Comparison of ENCODE assay signal across 8 mouse cellular contexts in genomic region chr11:120549168-120549945, GRCm38 (mm10). TPM values are rescaled to one million over a fixed set of nuclear protein-coding genes. Genes with fewer than 3 reads are reported as not detected.
A peak's percentile ranks its signal among the peaks of the same experiment; 100 is the strongest.
DNase-seq lines count a peak whose midpoint lies in the region; ATAC-seq and TF ChIP-seq lines count a peak whose summit lies in the region.

Gene Mcrip1 (minus strand): TSS chr11:120549727.

- no peaks in the 10 kb centered on the region for H3K36me3 ChIP-seq in C2C12 (ENCODE audit: control insufficient read depth, insufficient read depth)
- H3K36me3 ChIP-seq in heart, embryonic 10.5 days: peaks cover 17% of the 10 kb centered on the region
- peaks cover 17% of the 10 kb centered on the region for H3K36me3 ChIP-seq in kidney, embryonic 15.5 days
- peaks cover 20% of the 10 kb centered on the region for H3K36me3 ChIP-seq in limb, embryonic 15.5 days
- H3K36me3 ChIP-seq in midbrain, postnatal 0 days (ENCODE audit: insufficient read depth, low read length): peaks cover 6% of the 10 kb centered on the region

- H3K4me2 ChIP-seq in kidney, embryonic 15.5 days: peak within 1 kb of the TSS; percentile 86
- peak within 1 kb of the TSS; percentile 81 for H3K4me2 ChIP-seq in limb, embryonic 15.5 days
- H3K4me2 ChIP-seq in midbrain, postnatal 0 days (ENCODE audit: low read depth, low read length, poor library complexity, severe bottlenecking): peak within 1 kb of the TSS; percentile 91

- H3K4me3 ChIP-seq in C2C12 (ENCODE audit: insufficient read depth, poor library complexity, severe bottlenecking): peak within 1 kb of the TSS; percentile 84
- H3K4me3 ChIP-seq in heart, embryonic 10.5 days: peak within 1 kb of the TSS; percentile 91
- H3K4me3 ChIP-seq in kidney, embryonic 15.5 days (replicated peaks): peak within 1 kb of the TSS; percentile 97
- peak within 1 kb of the TSS; percentile 89 for H3K4me3 ChIP-seq in limb, embryonic 15.5 days
- H3K4me3 ChIP-seq in midbrain, postnatal 0 days (ENCODE audit: low read depth, low read length): peak within 1 kb of the TSS; percentile 91

- peaks cover 27% of the 10 kb centered on the region for H3K79me2 ChIP-seq in C2C12 (ENCODE audit: control insufficient read depth, insufficient read depth)

- TF ChIP-seq CTCF in C2C12 (IDR thresholded peaks at IDR 0.05; ENCODE audit: control insufficient read depth, insufficient read depth, insufficient read length): no peak
- TF ChIP-seq CTCF in brain, embryonic 14.5 days (IDR thresholded peaks at IDR 0.05; ENCODE audit: borderline replicate concordance, extremely low read depth, insufficient read depth, insufficient read length): no peak
- no peak for TF ChIP-seq CTCF in midbrain, postnatal 0 days (IDR thresholded peaks at IDR 0.05)

- DNase-seq in brain, embryonic 14.5 days (ENCODE audit: low read depth): peak; percentile 96
- DNase-seq in heart, embryonic 10.5 days (ENCODE audit: low spot score): peak; percentile 91
- peak; percentile 92 for DNase-seq in midbrain, postnatal 0 days (ENCODE audit: low spot score)
- peak; percentile 88 to 96 for DNase-seq in spleen, postnatal 10 days (ENCODE audit: low spot score in 2 of 2)

- peak within 1 kb of the TSS; percentile 98 for H3K27ac ChIP-seq in heart, embryonic 10.5 days
- H3K27ac ChIP-seq in kidney, embryonic 15.5 days: peak within 1 kb of the TSS; percentile 96
- H3K27ac ChIP-seq in limb, embryonic 15.5 days: peak within 1 kb of the TSS; percentile 94
- peak within 1 kb of the TSS; percentile 89 for H3K27ac ChIP-seq in midbrain, postnatal 0 days (ENCODE audit: low read depth, low read length)

- H3K27me3 ChIP-seq in C2C12 (ENCODE audit: control insufficient read depth, insufficient read depth, insufficient read length): no peaks in the 10 kb centered on the region
- no peaks in the 10 kb centered on the region for H3K27me3 ChIP-seq in heart, embryonic 10.5 days (ENCODE audit: insufficient read depth, poor library complexity, severe bottlenecking)
- H3K27me3 ChIP-seq in kidney, embryonic 15.5 days: no peaks in the 10 kb centered on the region
- no peaks in the 10 kb centered on the region for H3K27me3 ChIP-seq in limb, embryonic 15.5 days
- no peaks in the 10 kb centered on the region for H3K27me3 ChIP-seq in midbrain, postnatal 0 days (ENCODE audit: insufficient read depth, low read length)

- H3K9me3 ChIP-seq in heart, embryonic 10.5 days: no peaks in the 10 kb centered on the region
- no peaks in the 10 kb centered on the region for H3K9me3 ChIP-seq in kidney, embryonic 15.5 days (replicated peaks)
- H3K9me3 ChIP-seq in limb, embryonic 15.5 days: no peaks in the 10 kb centered on the region
- no peaks in the 10 kb centered on the region for H3K9me3 ChIP-seq in midbrain, postnatal 0 days (ENCODE audit: low read length)

- peak within 1 kb of the TSS; percentile 86 for H3ac ChIP-seq in C2C12 (ENCODE audit: control insufficient read depth, insufficient read length, low read depth)

- peak within 1 kb of the TSS; percentile 96 for H3K9ac ChIP-seq in kidney, embryonic 15.5 days
- peak within 1 kb of the TSS; percentile 92 for H3K9ac ChIP-seq in limb, embryonic 15.5 days
- peak within 1 kb of the TSS; percentile 99 for H3K9ac ChIP-seq in midbrain, postnatal 0 days (replicated peaks; ENCODE audit: low read length, poor library complexity, severe bottlenecking)

- 1% methylated on average over 71 of the region's 87 CpGs for WGBS in heart, embryonic 10.5 days
- under 1% methylated on average over 87 of the region's 87 CpGs for WGBS in kidney, embryonic 15.5 days
- under 1% methylated on average over 83 of the region's 87 CpGs for WGBS in limb, embryonic 15.5 days
- WGBS in midbrain, postnatal 0 days: under 1% methylated on average over 71 of the region's 87 CpGs

- ATAC-seq in erythroblast, adult 5-6 weeks (replicated peaks; ENCODE audit: low FRiP score, poor library complexity, severe bottlenecking): peak; percentile 87
- peak; percentile 86 for ATAC-seq in kidney, embryonic 15.5 days (replicated peaks; ENCODE audit: low FRiP score)
- peak; percentile 82 for ATAC-seq in limb, embryonic 15.5 days (ENCODE audit: insufficient number of reproducible peaks, low FRiP score, low TSS enrichment, low read depth)
- peak; percentile 91 for ATAC-seq in midbrain, postnatal 0 days (ENCODE audit: low FRiP score)

- peak; percentile 61; the same call in 1 of the 2 replicates for TF ChIP-seq POLR2A in brain, embryonic 14.5 days (IDR thresholded peaks at IDR 0.05; ENCODE audit: borderline replicate concordance, extremely low read depth, insufficient read depth, insufficient read length, poor library complexity, severe bottlenecking)

- peaks cover 39% of the 10 kb centered on the region for H3K4me1 ChIP-seq in heart, embryonic 10.5 days
- H3K4me1 ChIP-seq in kidney, embryonic 15.5 days: peaks cover 42% of the 10 kb centered on the region
- H3K4me1 ChIP-seq in limb, embryonic 15.5 days: peaks cover 25% of the 10 kb centered on the region
- peaks cover 14% of the 10 kb centered on the region for H3K4me1 ChIP-seq in midbrain, postnatal 0 days (ENCODE audit: insufficient read depth, low read length)

- H3K79me3 ChIP-seq in C2C12 (ENCODE audit: low read depth): peaks cover 1% of the 10 kb centered on the region

TF ChIP-seq in C2C12, 6 proteins besides CTCF, POLR2A, EP300 and RAD21:
- no peak for TF ChIP-seq FOSL1 (IDR thresholded peaks at IDR 0.05; ENCODE audit: insufficient read depth, low read length, poor library complexity, severe bottlenecking)
- peak; percentile 82 for TF ChIP-seq USF1 (IDR thresholded peaks at IDR 0.05; ENCODE audit: low read depth)
- TF ChIP-seq MAX (IDR thresholded peaks at IDR 0.05): peak; percentile 97
- no peak for TF ChIP-seq MYOD1 (IDR thresholded peaks at IDR 0.05; ENCODE audit: control insufficient read depth, insufficient read length, low read depth)

RNA-seq across cellular contexts. Expression of gene Mcrip1, which starts in this region (rescaled TPM):
- polyA plus RNA-seq in C2C12 (2012; fragmentation: generic; extraction: Trizol): 90.7 TPM
- polyA plus RNA-seq in brain, embryonic 14.5 days (2012; rRNA removed): 204 and 253 TPM in 2 replicates
- 8.1 and 17.6 TPM in 2 replicates for total RNA-seq in erythroblast, adult 5-6 weeks (2015; ENCODE audit: low replicate concordance)
- 3.2 and 9.6 TPM in 2 replicates for total RNA-seq in erythroblast, adult 5-6 weeks (2017; ENCODE audit: low replicate concordance)
- polyA plus RNA-seq in heart, embryonic 10.5 days (2016; fragmentation: Nextera tagmentation; extraction: Ambion mirVana): 153 and 186 TPM in 2 replicates
- 199 and 212 TPM in 2 replicates for polyA plus RNA-seq in kidney, embryonic 15.5 days (2015; fragmentation: Nextera tagmentation; extraction: Ambion mirVana)
- polyA plus RNA-seq in limb, embryonic 15.5 days (2015; fragmentation: Nextera tagmentation; extraction: Ambion mirVana): 237 and 239 TPM in 2 replicates
- total RNA-seq in midbrain, postnatal 0 days (2014; rRNA removed): 132 and 138 TPM in 2 replicates
- polyA plus RNA-seq in midbrain, postnatal 0 days (2015; fragmentation: Nextera tagmentation; extraction: Ambion mirVana): 243 and 270 TPM in 2 replicates

Comparison
In these comparisons a context has a peak if more than half of its experiments do, and no peak if none do; other contexts are left out.
1. Peak in every context shown above with its lines: DNase-seq, ATAC-seq, H3K4me3 ChIP-seq and H3K27ac ChIP-seq.